Mouse (Mus musculus) layer of hippocampus, adult 11-12 months (tissue): ENCODE measurements at regions not wholly inside any gene's neighbourhood (a gene's known extent, or its start where the extent isn't known, plus 50 kb on each side); places are given as distances from the start of the nearest gene placed in this dataset.
"Not testable (repeated sequence)": the region's sequence is repeated elsewhere in the genome, so short reads cannot be mapped to it uniquely, and the experiment has no call there.

Experiments
- DNase-seq: peaks from one replicate; pipeline ENCODE4 v3.0.0; 2022; ENCODE audit warnings: low spot score

GRCm38 (mm10) chr2:181930037-181930436 lies 60.9 kb upstream of the Gm14496 start:
- no peak for DNase-seq

- not testable (repeated sequence) for DNase-seq
Observed at GRCm38 (mm10) chr2:181930538-181930937, 60.4 kb upstream of the Gm14496 start.

GRCm38 (mm10) chr2:181931077-181931815 lies 59.7 kb upstream of the Gm14496 start:
- peak; percentile 12 for DNase-seq

- no peak for DNase-seq
Observed at GRCm38 (mm10) chr2:181931918-181932605, 58.9 kb upstream of the Gm14496 start.
